Mouse (Mus musculus): ENCODE measurements around the gene Zfp622. TPM values are rescaled to one million over a fixed set of nuclear protein-coding genes. Genes with fewer than 3 reads are reported as not detected.
A peak's percentile ranks its signal among the peaks of the same experiment; 100 is the strongest.
"Not testable (repeated sequence)": the region's sequence is repeated elsewhere in the genome, so short reads cannot be mapped to it uniquely, and the experiment has no call there.

Zfp622 gene
- polyA plus RNA-seq, 1 experiment from 2014 or later = 23.3 TPM

GRCm38 (mm10) chr15:25984734-25985492, 747 bp downstream of the Zfp622 start:
- Histone ChIP-seq H3K27me3 (replicated peaks; ENCODE audit: control insufficient read depth, insufficient read depth, low read length) (no peaks in the 10 kb centered on the region), H3K4me1 (replicated peaks; ENCODE audit: control insufficient read depth, insufficient read depth, low read length) (0 out of 2 replicates have a peak, but pooled peaks cover 12% of the 10 kb centered on the region), H3K36me3 (ENCODE audit: control insufficient read depth, insufficient read depth) (peaks cover 11% of the 10 kb centered on the region; the same call in 1 of the 2 replicates), H3K4me3 (ENCODE audit: low read depth, low read length) (peak overlapping the region; percentile 98), H3K9ac (ENCODE audit: low read depth, low read length) (peak overlapping the region; percentile 96), H3K4me2 (replicated peaks; ENCODE audit: low read depth) (peak overlapping the region; percentile 88), H3K9me3 (ENCODE audit: control insufficient read depth) (no peaks in the 10 kb centered on the region), H3K27ac (ENCODE audit: low read depth, low read length) (peak overlapping the region; percentile 97)
- under 1% methylated on average over 71 of the region's 71 CpGs for WGBS
- no peak for TF ChIP-seq CTCF (IDR thresholded peaks at IDR 0.05; ENCODE audit: low read depth)
- ATAC-seq = no peak; the same call in 1 of the 2 replicates

GRCm38 (mm10) chr15:25992992-25993727, 9.0 kb downstream of the Zfp622 start:
- 57% methylated on average over 8 of the region's 8 CpGs for WGBS
- no peak for ATAC-seq
- no peaks in the 10 kb centered on the region for H3K27me3 ChIP-seq (replicated peaks; ENCODE audit: control insufficient read depth, insufficient read depth, low read length)

DNA sequence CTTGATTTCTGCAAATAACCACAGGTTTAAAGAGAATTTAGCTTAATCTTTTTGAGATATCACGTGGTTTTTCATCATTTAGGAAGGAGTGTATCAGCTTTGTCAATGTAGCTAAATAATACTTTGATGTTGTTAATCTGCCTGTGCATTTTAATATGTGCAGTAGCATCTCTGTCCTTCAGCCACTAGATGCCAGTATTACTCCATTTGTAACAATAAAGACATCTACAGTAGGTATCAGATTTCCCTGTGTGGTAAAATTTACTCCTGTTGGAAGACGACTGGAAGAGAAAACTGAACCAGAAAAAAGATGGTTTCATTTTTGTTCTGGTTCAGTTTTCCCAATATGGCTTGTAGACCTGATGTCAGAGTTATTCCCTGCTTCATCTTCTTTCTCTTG, 11.4 kb downstream of the Zfp622 start:
- 41% methylated on average over 2 of the region's 2 CpGs for WGBS
- peak; percentile 79 for TF ChIP-seq CTCF (IDR thresholded peaks at IDR 0.05; ENCODE audit: low read depth)
- Histone ChIP-seq H3K4me2 (replicated peaks; ENCODE audit: low read depth) (no peak overlapping the region), H3K9ac (ENCODE audit: low read depth, low read length) (no peak overlapping the region), H3K36me3 (ENCODE audit: control insufficient read depth, insufficient read depth) (peaks cover 44% of the 10 kb centered on the region), H3K4me1 (replicated peaks; ENCODE audit: control insufficient read depth, insufficient read depth, low read length) (no peaks in the 10 kb centered on the region), H3K4me3 (ENCODE audit: low read depth, low read length) (no peak overlapping the region), H3K27me3 (replicated peaks; ENCODE audit: control insufficient read depth, insufficient read depth, low read length) (no peaks in the 10 kb centered on the region), H3K9me3 (ENCODE audit: control insufficient read depth) (no peaks in the 10 kb centered on the region), H3K27ac (ENCODE audit: low read depth, low read length) (no peak overlapping the region)
- ATAC-seq = no peak

More at GRCm38 (mm10) chr15:25992992-25993727, 9.0 kb downstream of the Zfp622 start:
- no peak overlapping the region for H3K4me3 ChIP-seq (ENCODE audit: low read depth, low read length)
- no peak overlapping the region for H3K4me2 ChIP-seq (replicated peaks; ENCODE audit: low read depth)
- H3K27ac ChIP-seq (ENCODE audit: low read depth, low read length) = no peak overlapping the region
- H3K9me3 ChIP-seq (ENCODE audit: control insufficient read depth) = no peaks in the 10 kb centered on the region
- H3K4me1 ChIP-seq (replicated peaks; ENCODE audit: control insufficient read depth, insufficient read depth, low read length) = 0 out of 2 replicates have a peak, but pooled peaks cover 3% of the 10 kb centered on the region
- H3K9ac ChIP-seq (ENCODE audit: low read depth, low read length) = no peak overlapping the region
- peak; percentile 77 for TF ChIP-seq CTCF (IDR thresholded peaks at IDR 0.05; ENCODE audit: low read depth)
- H3K36me3 ChIP-seq (ENCODE audit: control insufficient read depth, insufficient read depth) = peaks cover 49% of the 10 kb centered on the region

- H3K27ac ChIP-seq (ENCODE audit: low read depth, low read length); H3K9me3 ChIP-seq (ENCODE audit: control insufficient read depth); H3K9ac ChIP-seq (ENCODE audit: low read depth, low read length); H3K4me2 ChIP-seq (replicated peaks; ENCODE audit: low read depth); H3K4me3 ChIP-seq (ENCODE audit: low read depth, low read length); ATAC-seq; H3K27me3 ChIP-seq (replicated peaks; ENCODE audit: control insufficient read depth, insufficient read depth, low read length); H3K4me1 ChIP-seq (replicated peaks; ENCODE audit: control insufficient read depth, insufficient read depth, low read length): not testable (repeated sequence)
- 47% methylated on average over 5 of the region's 5 CpGs for WGBS
- peaks cover 25% of the 10 kb centered on the region for H3K36me3 ChIP-seq (ENCODE audit: control insufficient read depth, insufficient read depth)
Measured at GRCm38 (mm10) chr15:25999545-25999944, 15.4 kb downstream of the Zfp622 start.

GRCm38 (mm10) chr15:26008621-26009020, 24.5 kb downstream of the Zfp622 start:
- H3K4me2 ChIP-seq (replicated peaks; ENCODE audit: low read depth) = no peak overlapping the region
- no peak overlapping the region for H3K9ac ChIP-seq (ENCODE audit: low read depth, low read length)
- no peak for TF ChIP-seq CTCF (IDR thresholded peaks at IDR 0.05; ENCODE audit: low read depth)
- no peaks in the 10 kb centered on the region for H3K36me3 ChIP-seq (ENCODE audit: control insufficient read depth, insufficient read depth)
- no peaks in the 10 kb centered on the region for H3K27me3 ChIP-seq (replicated peaks; ENCODE audit: control insufficient read depth, insufficient read depth, low read length)
- H3K27ac ChIP-seq (ENCODE audit: low read depth, low read length) = no peak overlapping the region
- no peaks in the 10 kb centered on the region for H3K9me3 ChIP-seq (ENCODE audit: control insufficient read depth)
- ATAC-seq = no peak
- H3K4me1 ChIP-seq (replicated peaks; ENCODE audit: control insufficient read depth, insufficient read depth, low read length) = no peaks in the 10 kb centered on the region
- 84% methylated on average over 3 of the region's 3 CpGs for WGBS
- H3K4me3 ChIP-seq (ENCODE audit: low read depth, low read length) = no peak overlapping the region

DNA sequence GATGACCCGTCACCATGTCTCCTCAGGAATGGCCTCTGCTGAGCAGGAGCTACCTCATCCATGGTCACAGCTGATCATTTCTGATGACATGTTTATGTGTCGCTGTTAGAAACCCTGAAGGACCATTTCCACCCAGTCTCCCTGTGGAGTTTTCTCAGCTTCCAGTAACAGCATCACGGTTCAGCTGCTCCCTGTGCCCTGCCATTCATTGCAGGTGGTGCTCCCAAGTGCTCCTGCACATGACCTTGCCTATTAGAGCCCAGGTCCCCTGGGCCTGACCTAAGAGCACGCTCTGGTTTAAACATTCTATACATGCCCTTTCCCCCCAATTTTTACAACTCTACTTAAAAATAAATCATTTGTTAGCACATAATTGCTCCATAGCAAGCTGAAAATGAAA, 28.7 kb downstream of the Zfp622 start:
- TF ChIP-seq CTCF (IDR thresholded peaks at IDR 0.05; ENCODE audit: low read depth) = no peak
- Histone ChIP-seq H3K27me3 (replicated peaks; ENCODE audit: control insufficient read depth, insufficient read depth, low read length) (no peaks in the 10 kb centered on the region), H3K4me3 (ENCODE audit: low read depth, low read length) (no peak overlapping the region), H3K9me3 (ENCODE audit: control insufficient read depth) (no peaks in the 10 kb centered on the region), H3K36me3 (ENCODE audit: control insufficient read depth, insufficient read depth) (no peaks in the 10 kb centered on the region), H3K27ac (ENCODE audit: low read depth, low read length) (no peak overlapping the region), H3K4me2 (replicated peaks; ENCODE audit: low read depth) (no peak overlapping the region), H3K4me1 (replicated peaks; ENCODE audit: control insufficient read depth, insufficient read depth, low read length) (no peaks in the 10 kb centered on the region), H3K9ac (ENCODE audit: low read depth, low read length) (no peak overlapping the region)
- ATAC-seq = no peak
- WGBS = 70% methylated on average over 4 of the region's 4 CpGs

Data from intestine, postnatal 0 days (tissue).